Mouse (Mus musculus) lung, postnatal 25 days (tissue): ENCODE measurements around the gene Phkb.

ENCODE experiments used
- DNase-seq: peaks from one replicate; pipeline ENCODE4 v3.0.0; 2022; ENCODE audit warnings: low spot score

The Phkb gene

GRCm38 (mm10) chr8:85944820-85945219 lies 104.1 kb downstream of the Phkb start:
- DNase-seq: no peak

GRCm38 (mm10) chr8:85958391-85958790 lies 117.6 kb downstream of the Phkb start:
- no peak for DNase-seq

GRCm38 (mm10) chr8:85959880-85960279 lies 119.1 kb downstream of the Phkb start:
- DNase-seq: no peak

GRCm38 (mm10) chr8:85977588-85978077 lies 136.9 kb downstream of the Phkb start:
- peak; percentile 4 for DNase-seq

GRCm38 (mm10) chr8:85992911-85993310 lies 152.2 kb downstream of the Phkb start:
- DNase-seq: no peak

- no peak for DNase-seq
Observed at GRCm38 (mm10) chr8:85993661-85994060, 152.9 kb downstream of the Phkb start.

GRCm38 (mm10) chr8:85995971-85996370 lies 155.2 kb downstream of the Phkb start:
- no peak for DNase-seq

GRCm38 (mm10) chr8:86006485-86006884 lies 165.7 kb downstream of the Phkb start:
- DNase-seq: no peak

- DNase-seq: no peak
Observed at GRCm38 (mm10) chr8:86016806-86017205, 176.0 kb downstream of the Phkb start.

- DNase-seq: no peak
Observed at GRCm38 (mm10) chr8:86028646-86029312, 188.0 kb downstream of the Phkb start.

- no peak for DNase-seq
Observed at GRCm38 (mm10) chr8:86029451-86029850, 188.7 kb downstream of the Phkb start.

GRCm38 (mm10) chr8:86034662-86035365 lies 194.1 kb downstream of the Phkb start:
- no peak for DNase-seq

- DNase-seq: no peak
Observed at GRCm38 (mm10) chr8:86035371-86035770, 194.6 kb downstream of the Phkb start.

GRCm38 (mm10) chr8:86038462-86038861 lies 197.7 kb downstream of the Phkb start:
- no peak for DNase-seq

- DNase-seq: no peak
Observed at GRCm38 (mm10) chr8:86042049-86042448, 201.3 kb downstream of the Phkb start.

GRCm38 (mm10) chr8:86050882-86051281 lies 210.1 kb downstream of the Phkb start:
- DNase-seq: no peak

- no peak for DNase-seq
Observed at GRCm38 (mm10) chr8:86052003-86052402, 211.2 kb downstream of the Phkb start.

GRCm38 (mm10) chr8:86058618-86059017 lies 217.9 kb downstream of the Phkb start:
- DNase-seq: no peak

GRCm38 (mm10) chr8:86059130-86059529 lies 218.4 kb downstream of the Phkb start:
- no peak for DNase-seq

GRCm38 (mm10) chr8:86063411-86063810 lies 222.7 kb downstream of the Phkb start:
- no peak for DNase-seq

- no peak for DNase-seq
Observed at GRCm38 (mm10) chr8:86079433-86079832, 238.7 kb downstream of the Phkb start.

- DNase-seq: peak; percentile 4
Observed at GRCm38 (mm10) chr8:86083346-86083745, 242.6 kb downstream of the Phkb start.

GRCm38 (mm10) chr8:86086791-86087190 lies 246.0 kb downstream of the Phkb start:
- no peak for DNase-seq

GRCm38 (mm10) chr8:86087468-86087867 lies 246.7 kb downstream of the Phkb start:
- DNase-seq: no peak
